Mouse (Mus musculus) neural tube, embryonic 12.5 days (tissue): ENCODE measurements around the gene Trim62. TPM values are rescaled to one million over a fixed set of nuclear protein-coding genes. Genes with fewer than 3 reads are reported as not detected.
A peak's percentile ranks its signal among the peaks of the same experiment; 100 is the strongest.
"Not testable (repeated sequence)": the region's sequence is repeated elsewhere in the genome, so short reads cannot be mapped to it uniquely, and the experiment has no call there.

Source experiments
- ATAC-seq: fragments of 200-750 bp; cut with Nextera tagmentation; 2 replicates; pipeline ENCODE4 v1.8.0; 2017; ENCODE audit warnings: low read depth, mild to moderate bottlenecking, moderate TSS enrichment, moderate library complexity; ENCODE audit not compliant: low FRiP score
- H3K27ac ChIP-seq: fragments of 300-500 bp; sonication (generic); 2 replicates; pipeline ENCODE4 v1.5.1; 2016
- H3K27me3 ChIP-seq: fragments of 300-500 bp; sonication (generic); replicated peaks from 2 replicates; pipeline ENCODE4 v1.6.1; 2016; ENCODE audit warnings: mild to moderate bottlenecking
- H3K36me3 ChIP-seq: fragments of 300-500 bp; sonication (generic); 2 replicates; pipeline ENCODE4 v1.6.1; 2016; ENCODE audit warnings: mild to moderate bottlenecking
- H3K4me1 ChIP-seq: fragments of 300-500 bp; sonication (generic); 2 replicates; pipeline ENCODE4 v1.6.1; 2016
- H3K4me2 ChIP-seq: fragments of 300-500 bp; sonication (generic); replicated peaks from 2 replicates; pipeline ENCODE4 v1.6.1; 2016; ENCODE audit warnings: mild to moderate bottlenecking
- H3K4me3 ChIP-seq: fragments of 300-500 bp; sonication (generic); 2 replicates; pipeline ENCODE4 v1.5.1; 2016
- H3K9ac ChIP-seq: fragments of 300-500 bp; sonication (generic); 2 replicates; pipeline ENCODE4 v1.6.1; 2016; ENCODE audit warnings: mild to moderate bottlenecking
- H3K9me3 ChIP-seq: fragments of 300-500 bp; sonication (generic); 2 replicates; pipeline ENCODE4 v1.6.1; 2016; ENCODE audit warnings: mild to moderate bottlenecking
- WGBS: fragments of 180-500 bp; shearing (Covaris S2); methylation state at CpG from one replicate; pipeline ENCODE4 v1.1.7; 2016; 5-methylcytosine and 5-hydroxymethylcytosine counted together
- polyA plus RNA-seq: library from polyadenylated mRNA; unstranded; fragments of >200 nt; fragmentation: Nextera tagmentation; extraction: Ambion mirVana; gene quantifications from 2 replicates; pipeline ENCODE4 v1.2.1, GENCODE M21; 2016

Trim62 gene
- polyA plus RNA-seq, 1 experiment from 2014 or later: 30.6 TPM

GRCm38 (mm10) chr4:128858226-128858625 lies 25.2 kb upstream of the Trim62 start:
- not testable (repeated sequence) for H3K27me3 ChIP-seq, H3K9me3 ChIP-seq, ATAC-seq, H3K9ac ChIP-seq, H3K4me1 ChIP-seq, H3K4me2 ChIP-seq, H3K36me3 ChIP-seq, H3K27ac ChIP-seq, H3K4me3 ChIP-seq

DNA sequence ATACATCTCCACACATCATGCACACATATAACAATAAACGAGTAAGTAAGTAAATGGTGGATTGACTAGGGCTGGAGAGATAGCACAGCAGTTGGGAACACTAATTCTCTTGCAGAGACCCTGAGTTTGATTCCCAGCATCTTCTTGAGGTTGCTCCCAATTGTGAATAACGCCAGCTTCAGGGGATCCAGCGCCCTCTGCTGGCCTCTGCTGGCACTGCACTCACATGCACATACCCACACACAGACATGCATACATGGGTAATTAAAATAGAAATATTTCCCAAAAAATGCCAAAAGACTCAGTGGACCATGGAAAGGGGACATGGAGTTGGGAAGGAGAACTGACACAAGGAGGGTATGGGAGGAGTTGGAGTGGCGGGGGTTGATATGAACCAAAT lies 24.5 kb upstream of the Trim62 start:
- no peaks in the 10 kb centered on the region for H3K27me3 ChIP-seq
- ATAC-seq: no peak
- no peaks in the 10 kb centered on the region for H3K36me3 ChIP-seq
- no peak overlapping the region for H3K9ac ChIP-seq
- no peak overlapping the region for H3K4me2 ChIP-seq
- no peak overlapping the region for H3K4me3 ChIP-seq
- H3K4me1 ChIP-seq: peaks cover 5% of the 10 kb centered on the region; the same call in 1 of the 2 replicates
- 0 out of 2 replicates have a peak, but pooled peaks cover 5% of the 10 kb centered on the region for H3K9me3 ChIP-seq
- no peak overlapping the region for H3K27ac ChIP-seq
- WGBS: 73% methylated on average over 4 of the region's 4 CpGs

DNA sequence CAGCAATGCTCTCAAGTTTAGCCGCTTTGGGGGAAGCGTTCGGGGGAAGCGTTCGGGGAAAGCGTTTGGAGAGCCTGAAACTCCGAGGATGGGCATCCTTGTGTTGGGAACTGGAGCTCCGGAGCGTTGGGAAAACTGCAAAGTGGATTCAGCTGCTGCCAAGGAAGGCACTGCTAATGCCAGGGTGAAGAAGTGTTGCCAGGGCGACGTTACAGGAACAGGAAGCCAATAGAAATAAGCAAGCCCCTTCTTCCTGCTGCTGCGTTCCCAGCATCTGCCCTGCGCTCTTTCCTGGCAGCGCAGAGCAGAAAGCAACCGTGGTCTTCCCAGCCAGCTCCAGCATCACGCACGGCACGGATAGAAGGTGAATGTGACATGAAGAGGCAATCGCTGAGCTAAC lies 10.4 kb upstream of the Trim62 start:
- 68% methylated on average over 19 of the region's 19 CpGs for WGBS
- Histone ChIP-seq H3K4me3 (no peak overlapping the region), H3K9me3 (no peaks in the 10 kb centered on the region), H3K27ac (no peak overlapping the region), H3K36me3 (no peaks in the 10 kb centered on the region), H3K4me1 (peaks cover 7% of the 10 kb centered on the region; the same call in 1 of the 2 replicates), H3K9ac (no peak overlapping the region), H3K27me3 (no peaks in the 10 kb centered on the region), H3K4me2 (no peak overlapping the region)
- ATAC-seq: no peak

GRCm38 (mm10) chr4:128874062-128874461 lies 9.3 kb upstream of the Trim62 start:
- Histone ChIP-seq H3K27me3 (no peaks in the 10 kb centered on the region), H3K36me3 (no peaks in the 10 kb centered on the region), H3K4me3 (no peak overlapping the region), H3K4me2 (no peak overlapping the region), H3K9ac (no peak overlapping the region), H3K4me1 (peaks cover 10% of the 10 kb centered on the region), H3K27ac (no peak overlapping the region), H3K9me3 (no peaks in the 10 kb centered on the region)
- no peak for ATAC-seq
- WGBS: 92% methylated on average over 17 of the region's 17 CpGs

DNA sequence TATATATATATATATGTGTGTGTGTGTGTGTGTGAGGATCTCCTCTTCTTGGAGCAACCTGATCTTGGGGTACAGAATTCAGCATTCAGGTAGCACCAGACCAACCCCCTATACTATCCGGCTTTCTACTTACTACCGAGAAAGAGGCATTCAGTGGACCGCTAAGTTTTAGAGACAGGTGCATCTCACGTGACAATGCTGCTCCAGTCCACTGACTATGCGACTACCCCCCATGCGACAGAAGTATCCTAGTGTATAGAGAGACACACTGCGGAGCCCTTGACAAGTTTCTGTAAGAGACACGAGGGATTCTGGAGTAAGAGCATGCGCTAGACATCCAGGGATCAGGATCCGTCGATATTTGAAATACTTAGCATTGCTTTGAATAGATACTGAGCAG lies 7.9 kb upstream of the Trim62 start:
- Histone ChIP-seq H3K4me1 (peaks cover 14% of the 10 kb centered on the region), H3K27me3 (no peaks in the 10 kb centered on the region), H3K27ac (no peak overlapping the region), H3K9me3 (no peaks in the 10 kb centered on the region), H3K36me3 (no peaks in the 10 kb centered on the region), H3K4me2 (no peak overlapping the region), H3K4me3 (no peak overlapping the region), H3K9ac (no peak overlapping the region)
- WGBS: 94% methylated on average over 11 of the region's 11 CpGs
- ATAC-seq: no peak

- no peak overlapping the region for H3K4me3 ChIP-seq
- no peaks in the 10 kb centered on the region for H3K36me3 ChIP-seq
- 0 out of 2 replicates have a peak, but pooled peaks cover 1% of the 10 kb centered on the region for H3K27me3 ChIP-seq
- WGBS: 21% methylated on average over 6 of the region's 6 CpGs
- no peak overlapping the region for H3K4me2 ChIP-seq
- H3K4me1 ChIP-seq: peaks cover 14% of the 10 kb centered on the region
- no peak for ATAC-seq
- no peak overlapping the region for H3K27ac ChIP-seq
- no peak overlapping the region for H3K9ac ChIP-seq
- peaks cover 5% of the 10 kb centered on the region for H3K9me3 ChIP-seq
Measured at GRCm38 (mm10) chr4:128877520-128877919, 5.9 kb upstream of the Trim62 start.

DNA sequence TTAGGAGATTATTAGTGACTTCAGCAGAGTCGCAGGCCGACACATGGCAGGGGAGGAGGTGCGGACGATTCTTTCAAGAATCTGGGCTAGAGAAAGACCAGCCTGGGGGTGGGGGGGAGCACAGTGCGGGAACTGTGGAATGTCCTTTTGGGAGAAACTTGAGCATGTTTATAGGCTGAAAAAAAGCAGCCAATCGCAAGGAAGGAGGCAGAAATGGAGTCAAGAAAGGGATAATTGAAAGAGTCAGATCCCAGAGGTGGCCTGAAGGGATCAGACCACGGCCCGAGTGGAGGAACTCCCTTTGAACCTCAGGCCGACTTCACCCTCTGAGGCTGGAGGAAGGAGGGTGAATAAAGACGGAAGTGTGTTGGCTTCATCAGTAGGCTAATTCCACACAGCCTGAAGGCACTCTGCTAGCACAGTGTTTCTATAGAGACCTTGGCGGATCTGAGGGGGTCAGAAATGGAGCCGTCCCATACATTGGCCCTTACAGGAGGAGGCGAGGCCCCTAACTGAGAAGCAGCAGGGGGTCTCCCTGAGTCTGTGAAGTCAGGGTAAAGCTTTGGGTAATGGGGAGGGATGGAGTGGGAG lies 4.4 kb upstream of the Trim62 start:
- H3K27me3 ChIP-seq: 0 out of 2 replicates have a peak, but pooled peaks cover 4% of the 10 kb centered on the region
- H3K9ac ChIP-seq: no peak overlapping the region
- ATAC-seq: no peak
- H3K4me2 ChIP-seq: no peak overlapping the region; the same call in 1 of the 2 replicates
- 9% methylated on average over 13 of the region's 13 CpGs for WGBS
- H3K4me1 ChIP-seq: peaks cover 15% of the 10 kb centered on the region
- peaks cover 5% of the 10 kb centered on the region for H3K9me3 ChIP-seq
- no peak overlapping the region; the same call in 1 of the 2 replicates for H3K27ac ChIP-seq
- no peak overlapping the region for H3K4me3 ChIP-seq
- H3K36me3 ChIP-seq: no peaks in the 10 kb centered on the region

DNA sequence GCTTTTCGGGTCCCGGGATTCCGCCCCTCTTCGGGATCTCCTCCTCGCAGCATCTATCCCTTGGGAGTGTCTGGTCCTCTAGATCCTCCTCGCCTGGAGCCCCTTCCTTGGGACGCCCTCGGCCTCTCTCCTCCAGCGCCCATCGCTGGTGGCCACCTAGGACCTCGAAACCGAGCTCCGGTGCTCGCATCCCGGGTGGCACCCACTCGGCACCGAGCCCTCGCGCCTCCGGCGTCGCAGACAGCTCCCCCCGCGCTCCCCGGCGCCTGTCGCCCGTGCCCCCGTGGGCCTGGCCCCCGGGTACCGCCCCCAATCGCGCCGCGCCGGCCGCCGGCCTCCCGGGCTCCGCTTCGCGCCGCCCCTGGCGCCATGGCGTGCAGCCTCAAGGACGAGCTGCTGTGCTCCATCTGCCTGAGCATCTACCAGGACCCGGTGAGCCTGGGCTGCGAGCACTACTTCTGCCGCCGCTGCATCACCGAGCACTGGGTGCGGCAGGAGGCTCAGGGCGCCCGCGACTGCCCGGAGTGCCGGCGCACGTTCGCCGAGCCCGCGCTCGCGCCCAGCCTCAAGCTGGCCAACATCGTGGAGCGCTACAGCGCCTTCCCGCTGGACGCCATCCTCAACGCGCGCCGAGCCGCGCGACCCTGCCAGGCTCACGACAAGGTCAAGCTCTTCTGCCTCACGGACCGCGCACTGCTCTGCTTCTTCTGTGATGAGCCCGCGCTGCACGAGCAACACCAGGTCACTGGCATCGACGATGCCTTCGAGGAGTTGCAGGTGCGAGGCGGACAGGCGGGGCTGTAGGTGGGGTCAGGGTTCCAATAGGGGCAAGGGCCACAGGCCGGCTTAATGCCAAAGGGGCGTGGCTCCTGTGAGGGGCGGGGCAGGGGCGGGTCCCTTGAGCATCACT lies 676 bp downstream of the Trim62 start:
- Histone ChIP-seq H3K9me3 (peaks cover 5% of the 10 kb centered on the region), H3K36me3 (no peaks in the 10 kb centered on the region; the same call in 1 of the 2 replicates), H3K27me3 (0 out of 2 replicates have a peak, but pooled peaks cover 4% of the 10 kb centered on the region), H3K4me3 (peak overlapping the region; percentile 82), H3K27ac (peak overlapping the region; percentile 66; the same call in 1 of the 2 replicates), H3K9ac (peak overlapping the region; percentile 83), H3K4me2 (peak overlapping the region; percentile 99), H3K4me1 (peaks cover 48% of the 10 kb centered on the region)
- ATAC-seq: peak; percentile 54
- WGBS: under 1% methylated on average over 93 of the region's 94 CpGs

GRCm38 (mm10) chr4:128884711-128885095 lies 1.3 kb downstream of the Trim62 start:
- ATAC-seq: no peak
- Histone ChIP-seq H3K9ac (peak overlapping the region; percentile 83), H3K4me2 (peak overlapping the region; percentile 99), H3K36me3 (no peaks in the 10 kb centered on the region; the same call in 1 of the 2 replicates), H3K9me3 (peaks cover 5% of the 10 kb centered on the region), H3K4me3 (peak overlapping the region; percentile 82), H3K27ac (0 out of 2 replicates have a peak overlapping the region, but pooled peaks have one; percentile 66), H3K27me3 (0 out of 2 replicates have a peak, but pooled peaks cover 4% of the 10 kb centered on the region), H3K4me1 (peaks cover 44% of the 10 kb centered on the region)
- WGBS: 54% methylated on average over 5 of the region's 5 CpGs

- Histone ChIP-seq H3K36me3 (no peaks in the 10 kb centered on the region; the same call in 1 of the 2 replicates), H3K9me3 (peaks cover 5% of the 10 kb centered on the region), H3K27me3 (0 out of 2 replicates have a peak, but pooled peaks cover 4% of the 10 kb centered on the region), H3K4me2 (peak overlapping the region; percentile 99), H3K4me3 (no peak overlapping the region), H3K27ac (no peak overlapping the region), H3K9ac (no peak overlapping the region), H3K4me1 (peaks cover 44% of the 10 kb centered on the region)
- no peak for ATAC-seq
- 97% methylated on average over 8 of the region's 8 CpGs for WGBS
Measured at GRCm38 (mm10) chr4:128885540-128885939, 2.2 kb downstream of the Trim62 start.

- Histone ChIP-seq H3K27me3 (0 out of 2 replicates have a peak, but pooled peaks cover 4% of the 10 kb centered on the region), H3K27ac (no peak overlapping the region), H3K4me3 (no peak overlapping the region), H3K9me3 (no peaks in the 10 kb centered on the region), H3K36me3 (no peaks in the 10 kb centered on the region; the same call in 1 of the 2 replicates), H3K4me2 (peak overlapping the region; percentile 36), H3K4me1 (peaks cover 49% of the 10 kb centered on the region), H3K9ac (no peak overlapping the region)
- 39% methylated on average over 5 of the region's 5 CpGs for WGBS
- ATAC-seq: no peak
Measured at GRCm38 (mm10) chr4:128886571-128886970, 3.2 kb downstream of the Trim62 start.

DNA sequence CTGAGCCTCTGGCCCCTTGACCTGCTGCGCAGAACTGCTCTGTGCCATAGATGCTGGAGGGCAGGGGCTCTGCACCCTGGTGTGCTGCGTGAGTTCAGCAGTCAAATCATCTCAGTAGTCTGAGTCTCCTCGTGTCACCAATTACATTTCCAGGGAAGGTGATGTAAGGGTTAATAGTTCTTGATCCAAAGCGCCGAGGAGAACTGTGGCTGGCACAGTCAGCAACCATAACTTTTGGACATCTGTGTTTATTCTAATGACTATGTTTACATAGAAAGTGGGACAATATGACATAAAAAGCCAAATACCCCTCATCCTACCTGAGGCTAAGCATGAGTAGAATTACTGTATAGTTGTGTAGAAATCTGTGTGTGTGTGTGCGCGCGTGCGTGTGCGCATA lies 3.6 kb downstream of the Trim62 start:
- Histone ChIP-seq H3K27me3 (0 out of 2 replicates have a peak, but pooled peaks cover 4% of the 10 kb centered on the region), H3K4me1 (peaks cover 49% of the 10 kb centered on the region), H3K4me2 (peak overlapping the region; percentile 36; the same call in 1 of the 2 replicates), H3K36me3 (no peaks in the 10 kb centered on the region; the same call in 1 of the 2 replicates), H3K4me3 (no peak overlapping the region), H3K9ac (no peak overlapping the region), H3K27ac (no peak overlapping the region), H3K9me3 (no peaks in the 10 kb centered on the region)
- WGBS: 68% methylated on average over 10 of the region's 10 CpGs
- no peak for ATAC-seq
